Mouse (Mus musculus) C2C12 (cell line): ENCODE measurements around the gene Olfr571.

ENCODE experiments used
- CTCF ChIP-seq: IDR thresholded peaks from one replicate; pipeline ENCODE4 v1.5.1; 2011; ENCODE audit not compliant: control insufficient read depth, insufficient read depth, insufficient read length
- FOSL1 ChIP-seq: IDR thresholded peaks from one replicate; pipeline ENCODE4 v1.8.0; 2011; ENCODE audit warnings: mild to moderate bottlenecking, low read length; ENCODE audit not compliant: poor library complexity, insufficient read depth, severe bottlenecking
- MAX ChIP-seq: IDR thresholded peaks from one replicate; pipeline ENCODE4 v1.6.1; 2011; ENCODE audit warnings: mild to moderate bottlenecking, control low read depth
- MYOD1 ChIP-seq: IDR thresholded peaks from one replicate; pipeline ENCODE4 v1.6.1; 2011; ENCODE audit warnings: low read depth; ENCODE audit not compliant: control insufficient read depth, insufficient read length
- MYOG ChIP-seq: IDR thresholded peaks from one replicate; pipeline ENCODE4 v1.6.1; 2011; ENCODE audit not compliant: control insufficient read depth, insufficient read length; ENCODE audit errors: extremely low read depth
- USF1 ChIP-seq: IDR thresholded peaks from one replicate; pipeline ENCODE4 v1.6.1; 2011; ENCODE audit warnings: low read depth, mild to moderate bottlenecking, control low read depth, moderate library complexity

- no peak for TF ChIP-seq FOSL1
- no peak for TF ChIP-seq CTCF
- TF ChIP-seq MAX: no peak
- TF ChIP-seq MYOD1: no peak
- no peak for TF ChIP-seq USF1
- no peak for TF ChIP-seq MYOG
Observed at GRCm38 (mm10) chr7:102962360-102962759, 45.0 kb upstream of the Olfr571 start, which contains the start of gene Olfr576.
